Mouse (Mus musculus): ENCODE data around the gene Dad1.

DNA sequence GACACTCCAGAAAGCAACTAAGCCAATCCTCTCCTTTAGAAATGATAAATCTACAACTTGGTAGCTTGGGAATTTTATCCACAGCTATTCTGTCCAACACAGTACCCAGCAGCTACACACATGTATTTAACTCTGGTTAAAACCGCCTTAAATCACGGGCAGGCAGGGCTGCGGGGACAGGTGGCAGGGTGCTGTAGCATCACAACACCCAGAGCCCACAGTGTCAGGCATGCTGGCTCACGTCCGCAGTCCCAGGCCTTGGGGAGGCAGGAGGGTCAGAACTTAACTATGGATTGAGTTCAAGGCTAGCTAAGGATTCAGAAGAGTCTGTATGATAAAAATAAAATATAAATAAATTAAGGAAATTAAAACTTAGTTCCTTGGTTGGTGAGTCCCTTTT lies 17.0 kb downstream of the Dad1 start:
- TF ChIP-seq CTCF (IDR thresholded peaks at IDR 0.05; ENCODE audit: control insufficient read depth, insufficient read depth, insufficient replicate concordance, low read depth, low read length): no peak
- TF ChIP-seq POLR2A (IDR thresholded peaks at IDR 0.05; ENCODE audit: control insufficient read depth, low read depth, low read length): no peak
